Mouse (Mus musculus) liver, embryonic 15.5 days (tissue): Measurements from ENCODE around the gene Hnrnpul2. TPM values are rescaled to one million over a fixed set of nuclear protein-coding genes. Genes with fewer than 3 reads are reported as not detected.
A peak's percentile ranks its signal among the peaks of the same experiment; 100 is the strongest.
"Not testable (repeated sequence)": the region's sequence is repeated elsewhere in the genome, so short reads cannot be mapped to it uniquely, and the experiment has no call there.

Source experiments
- ATAC-seq: fragments of 200-750 bp; cut with Nextera tagmentation; 2 replicates; pipeline ENCODE4 v1.8.0; 2017; ENCODE audit warnings: moderate number of reproducible peaks, mild to moderate bottlenecking, moderate library complexity; ENCODE audit not compliant: insufficient read depth
- H3K27ac ChIP-seq: fragments of 300-500 bp; sonication (generic); replicated peaks from 2 replicates; pipeline ENCODE4 v1.5.1; 2015; ENCODE audit warnings: mild to moderate bottlenecking, inconsistent platforms
- H3K27me3 ChIP-seq: fragments of 300-500 bp; sonication (generic); 2 replicates; pipeline ENCODE4 v1.6.1; 2015; ENCODE audit warnings: mild to moderate bottlenecking, inconsistent platforms
- H3K36me3 ChIP-seq: fragments of 300-500 bp; sonication (generic); replicated peaks from 2 replicates; pipeline ENCODE4 v1.6.1; 2015; ENCODE audit warnings: moderate library complexity, mild to moderate bottlenecking, inconsistent platforms
- H3K4me1 ChIP-seq: fragments of 300-500 bp; sonication (generic); replicated peaks from 2 replicates; pipeline ENCODE4 v1.6.1; 2015; ENCODE audit warnings: inconsistent platforms
- H3K4me2 ChIP-seq: fragments of 300-500 bp; sonication (generic); 2 replicates; pipeline ENCODE4 v1.6.1; 2015; ENCODE audit warnings: moderate library complexity, mild to moderate bottlenecking, inconsistent platforms
- H3K4me3 ChIP-seq: fragments of 300-500 bp; sonication (generic); replicated peaks from 2 replicates; pipeline ENCODE4 v1.5.1; 2015; ENCODE audit warnings: mild to moderate bottlenecking, inconsistent platforms
- H3K9ac ChIP-seq: fragments of 300-500 bp; sonication (generic); 2 replicates; pipeline ENCODE4 v1.6.1; 2015; ENCODE audit warnings: moderate library complexity, mild to moderate bottlenecking, inconsistent platforms
- H3K9me3 ChIP-seq: fragments of 300-500 bp; sonication (generic); replicated peaks from 2 replicates; pipeline ENCODE4 v1.6.1; 2016; ENCODE audit warnings: inconsistent platforms
- WGBS: fragments of 180-500 bp; shearing (Covaris S2); methylation state at CpG from one replicate; pipeline ENCODE4 v1.1.7; 2015; ENCODE audit warnings: mixed read lengths; ENCODE audit not compliant: insufficient replicate concordance; 5-methylcytosine and 5-hydroxymethylcytosine counted together
- polyA plus RNA-seq: library from polyadenylated mRNA; unstranded; fragments of >200 nt; fragmentation: Nextera tagmentation; extraction: Ambion mirVana; gene quantifications from 2 replicates; pipeline ENCODE4 v1.2.1, GENCODE M21; 2015

Hnrnpul2 gene
- polyA plus RNA-seq, 1 experiment from 2014 or later = 2.2 TPM

DNA sequence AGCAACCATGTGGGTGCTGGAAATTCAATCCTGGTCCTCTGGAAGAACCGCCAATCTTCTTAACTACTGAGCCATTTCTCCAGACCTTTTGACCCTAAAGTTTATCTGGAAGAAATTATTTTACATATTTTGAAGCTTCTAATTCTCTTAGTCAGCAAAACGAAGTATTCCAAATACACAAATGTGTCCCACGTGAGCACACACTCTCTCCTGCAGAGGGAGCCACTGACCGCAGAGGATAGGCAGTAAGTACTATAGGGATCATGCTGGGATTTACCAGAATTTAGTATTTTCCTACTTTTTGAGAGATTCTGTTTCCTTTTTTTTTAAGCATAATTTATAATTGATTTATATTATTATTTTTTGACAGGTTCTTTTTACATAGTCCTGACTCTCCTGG is 37.9 kb downstream of the Hnrnpul2 start:
- no peaks in the 10 kb centered on the region for H3K4me1 ChIP-seq
- no peaks in the 10 kb centered on the region for H3K9me3 ChIP-seq
- no peak overlapping the region for H3K4me2 ChIP-seq
- H3K9ac ChIP-seq = no peak overlapping the region
- no peaks in the 10 kb centered on the region for H3K36me3 ChIP-seq
- no peak overlapping the region for H3K27ac ChIP-seq
- H3K27me3 ChIP-seq = no peaks in the 10 kb centered on the region
- WGBS = 33% methylated on average over 4 of the region's 4 CpGs
- no peak overlapping the region for H3K4me3 ChIP-seq
- ATAC-seq = no peak

- Histone ChIP-seq H3K4me2 (no peak overlapping the region), H3K27me3 (no peaks in the 10 kb centered on the region), H3K27ac (no peak overlapping the region), H3K4me3 (no peak overlapping the region), H3K9me3 (no peaks in the 10 kb centered on the region), H3K36me3 (no peaks in the 10 kb centered on the region), H3K9ac (no peak overlapping the region), H3K4me1 (no peaks in the 10 kb centered on the region)
- 20% methylated on average over 1 of the region's 1 CpGs for WGBS
- no peak for ATAC-seq
Observed at GRCm38 (mm10) chr19:8859018-8859417, 39.2 kb downstream of the Hnrnpul2 start.

GRCm38 (mm10) chr19:8864265-8864664 is 44.5 kb downstream of the Hnrnpul2 start:
- H3K36me3 ChIP-seq = no peaks in the 10 kb centered on the region
- H3K27ac ChIP-seq = no peak overlapping the region
- H3K27me3 ChIP-seq = no peaks in the 10 kb centered on the region
- H3K9ac ChIP-seq = no peak overlapping the region
- no peaks in the 10 kb centered on the region for H3K9me3 ChIP-seq
- no peak overlapping the region for H3K4me3 ChIP-seq
- 0 out of 2 replicates have a peak, but pooled peaks cover 6% of the 10 kb centered on the region for H3K4me1 ChIP-seq
- no peak for ATAC-seq
- WGBS = 69% methylated on average over 6 of the region's 6 CpGs
- H3K4me2 ChIP-seq = no peak overlapping the region

- peak overlapping the region; percentile 90 for H3K4me2 ChIP-seq
- WGBS = 46% methylated on average over 3 of the region's 3 CpGs
- not testable (repeated sequence) for H3K27me3 ChIP-seq, H3K9me3 ChIP-seq, ATAC-seq
- 0 out of 2 replicates have a peak overlapping the region, but pooled peaks have one; percentile 92 for H3K27ac ChIP-seq
- 0 out of 2 replicates have a peak overlapping the region, but pooled peaks have one; percentile 99 for H3K9ac ChIP-seq
- peak overlapping the region; percentile 98 for H3K4me3 ChIP-seq
- peaks cover 52% of the 10 kb centered on the region for H3K4me1 ChIP-seq
- H3K36me3 ChIP-seq = peaks cover 28% of the 10 kb centered on the region
Observed at GRCm38 (mm10) chr19:8870381-8870780, 50.6 kb downstream of the Hnrnpul2 start.

GRCm38 (mm10) chr19:8870838-8871237 is 51.0 kb downstream of the Hnrnpul2 start:
- no peaks in the 10 kb centered on the region for H3K27me3 ChIP-seq
- peak overlapping the region; percentile 90 for H3K4me2 ChIP-seq
- ATAC-seq = peak; percentile 19
- peak overlapping the region; percentile 92 for H3K27ac ChIP-seq
- H3K4me1 ChIP-seq = peaks cover 52% of the 10 kb centered on the region
- peaks cover 33% of the 10 kb centered on the region for H3K36me3 ChIP-seq
- H3K9me3 ChIP-seq = no peaks in the 10 kb centered on the region
- WGBS = 26% methylated on average over 9 of the region's 9 CpGs
- peak overlapping the region; percentile 98 for H3K4me3 ChIP-seq
- peak overlapping the region; percentile 99 for H3K9ac ChIP-seq

- Histone ChIP-seq H3K9me3 (no peaks in the 10 kb centered on the region), H3K4me3 (peak within 1 kb of the TSS; percentile 98), H3K36me3 (peaks cover 40% of the 10 kb centered on the region), H3K4me2 (peak within 1 kb of the TSS; percentile 90), H3K27ac (peak within 1 kb of the TSS; percentile 92), H3K9ac (peak within 1 kb of the TSS; percentile 99), H3K27me3 (no peaks in the 10 kb centered on the region), H3K4me1 (peaks cover 52% of the 10 kb centered on the region)
- peak; percentile 95 for ATAC-seq
- WGBS = under 1% methylated on average over 59 of the region's 59 CpGs
Observed at GRCm38 (mm10) chr19:8871267-8872186, 51.7 kb downstream of the Hnrnpul2 start, which contains the start of gene Ubxn1. Ubxn1 (plus strand) TSS chr19:8871496.

- Histone ChIP-seq H3K4me2 (peak overlapping the region; percentile 90), H3K9ac (peak overlapping the region; percentile 99), H3K27ac (peak overlapping the region; percentile 92), H3K27me3 (no peaks in the 10 kb centered on the region), H3K4me3 (peak overlapping the region; percentile 98), H3K9me3 (no peaks in the 10 kb centered on the region), H3K36me3 (peaks cover 46% of the 10 kb centered on the region), H3K4me1 (peaks cover 52% of the 10 kb centered on the region)
- ATAC-seq = no peak
- WGBS = 64% methylated on average over 10 of the region's 10 CpGs
Observed at GRCm38 (mm10) chr19:8872266-8872840, 52.5 kb downstream of the Hnrnpul2 start.

DNA sequence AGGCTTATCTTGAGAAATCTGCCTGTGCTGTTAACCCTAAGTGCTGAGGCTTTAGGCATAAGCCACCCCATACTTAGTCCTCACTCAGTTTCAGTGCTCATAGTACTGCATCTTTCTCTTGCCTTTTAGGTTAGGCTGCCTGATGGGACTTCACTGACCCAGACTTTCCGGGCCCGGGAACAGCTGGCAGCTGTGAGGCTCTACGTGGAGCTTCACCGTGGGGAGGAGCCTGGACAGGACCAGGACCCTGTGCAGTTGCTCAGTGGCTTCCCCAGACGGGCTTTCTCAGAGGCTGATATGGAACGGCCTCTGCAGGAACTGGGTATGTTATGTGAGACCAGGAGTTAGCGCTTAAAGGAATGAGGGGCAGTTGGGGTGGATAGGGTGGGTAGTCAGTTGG is 55.2 kb downstream of the Hnrnpul2 start:
- no peak overlapping the region for H3K4me2 ChIP-seq
- H3K27me3 ChIP-seq = no peaks in the 10 kb centered on the region
- H3K4me3 ChIP-seq = no peak overlapping the region
- no peak overlapping the region for H3K9ac ChIP-seq
- H3K9me3 ChIP-seq = no peaks in the 10 kb centered on the region
- ATAC-seq = no peak
- peaks cover 49% of the 10 kb centered on the region for H3K4me1 ChIP-seq
- H3K36me3 ChIP-seq = peaks cover 49% of the 10 kb centered on the region
- peak overlapping the region; percentile 34; the same call in 1 of the 2 replicates for H3K27ac ChIP-seq
- WGBS = 87% methylated on average over 7 of the region's 7 CpGs

GRCm38 (mm10) chr19:8880311-8881033 is 60.7 kb downstream of the Hnrnpul2 start, which contains the start of gene Uqcc3:
Uqcc3 (minus strand) TSS chr19:8880923.
- WGBS = under 1% methylated on average over 42 of the region's 42 CpGs
- Histone ChIP-seq H3K27me3 (no peaks in the 10 kb centered on the region), H3K9ac (peak within 1 kb of the TSS; percentile 95), H3K36me3 (peaks cover 20% of the 10 kb centered on the region), H3K4me3 (peak within 1 kb of the TSS; percentile 83), H3K27ac (peak within 1 kb of the TSS; percentile 76), H3K4me2 (peak within 1 kb of the TSS; percentile 93), H3K4me1 (peaks cover 18% of the 10 kb centered on the region), H3K9me3 (no peaks in the 10 kb centered on the region)
- ATAC-seq = peak; percentile 94

DNA sequence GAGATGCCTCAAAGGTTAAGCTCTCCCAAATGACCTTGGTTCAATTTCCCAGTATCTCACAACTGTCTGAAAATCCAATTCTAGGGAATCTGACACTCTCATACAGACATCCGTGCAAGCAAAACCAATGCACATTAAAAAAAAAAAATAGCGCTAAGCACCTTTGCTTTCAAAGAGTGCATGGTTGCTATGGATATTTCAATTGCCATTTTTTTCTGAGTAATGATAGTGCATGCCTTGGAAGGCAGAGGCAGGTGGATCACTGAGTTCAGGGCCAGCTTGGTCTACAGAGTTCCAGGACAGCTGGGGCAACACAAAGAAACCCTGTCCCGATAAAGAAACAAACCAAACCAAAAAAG is 61.2 kb downstream of the Hnrnpul2 start:
- peaks cover 18% of the 10 kb centered on the region for H3K4me1 ChIP-seq
- H3K4me3 ChIP-seq = peak overlapping the region; percentile 83
- peaks cover 15% of the 10 kb centered on the region for H3K36me3 ChIP-seq
- H3K27ac ChIP-seq = no peak overlapping the region
- WGBS = 7% methylated on average over 3 of the region's 3 CpGs
- H3K27me3 ChIP-seq = no peaks in the 10 kb centered on the region
- peak overlapping the region; percentile 93 for H3K4me2 ChIP-seq
- no peak for ATAC-seq
- H3K9me3 ChIP-seq = no peaks in the 10 kb centered on the region
- peak overlapping the region; percentile 95; the same call in 1 of the 2 replicates for H3K9ac ChIP-seq
